Mouse (Mus musculus) thymus, adult 2 months (tissue): Measurements from ENCODE around the gene Rab40b.

Source experiments
- CTCF ChIP-seq: fragments of 200-500 bp; IDR thresholded peaks from 2 replicates; pipeline ENCODE4 v1.5.1; 2012; ENCODE audit warnings: mild to moderate bottlenecking, control low read depth, low read length, moderate library complexity, borderline replicate concordance; ENCODE audit not compliant: control insufficient read depth, poor library complexity, insufficient read depth; ENCODE audit errors: extremely low read depth
- POLR2A ChIP-seq: fragments of 200-500 bp; IDR thresholded peaks from 2 replicates; pipeline ENCODE4 v1.6.1; 2012; ENCODE audit warnings: mild to moderate bottlenecking, low read length, control low read depth, moderate library complexity; ENCODE audit not compliant: control insufficient read depth, poor library complexity, insufficient read depth; ENCODE audit errors: extremely low read depth

GRCm38 (mm10) chr11:121353326-121354090 lies 34.5 kb downstream of the Rab40b start:
- TF ChIP-seq POLR2A (no peak), CTCF (no peak)
